Mouse (Mus musculus) myocyte (in vitro differentiated cells): Measurements from ENCODE around the gene Slc29a2. TPM values are rescaled to one million over a fixed set of nuclear protein-coding genes. Genes with fewer than 3 reads are reported as not detected.

Source experiments
- H3K27me3 ChIP-seq: one replicate; pipeline ENCODE4 v1.6.1; 2011; ENCODE audit not compliant: control insufficient read depth, insufficient read depth, insufficient read length
- H3K36me3 ChIP-seq: one replicate; pipeline ENCODE4 v1.6.1; 2011; ENCODE audit not compliant: control insufficient read depth, insufficient read depth
- H3K4me2 ChIP-seq: one replicate; pipeline ENCODE4 v1.6.1; 2011; ENCODE audit warnings: low read depth, control low read depth
- H3K4me3 ChIP-seq: one replicate; pipeline ENCODE4 v1.5.1; 2011; ENCODE audit warnings: mild to moderate bottlenecking, control low read depth, moderate library complexity
- H3K79me2 ChIP-seq: one replicate; pipeline ENCODE4 v1.6.1; 2011; ENCODE audit not compliant: control insufficient read depth, insufficient read depth
- H3ac ChIP-seq: one replicate; pipeline ENCODE4 v1.6.1; 2011; ENCODE audit not compliant: control insufficient read depth, insufficient read length
- CEBPB ChIP-seq: IDR thresholded peaks from 2 replicates; pipeline ENCODE4 v1.6.1; 2011; ENCODE audit warnings: mild to moderate bottlenecking, moderate library complexity; ENCODE audit not compliant: poor library complexity, insufficient read depth, severe bottlenecking
- E2F4 ChIP-seq: IDR thresholded peaks from one replicate; pipeline ENCODE4 v1.6.1; 2011; ENCODE audit warnings: mild to moderate bottlenecking, control low read depth, moderate library complexity; ENCODE audit not compliant: insufficient read depth
- MAX ChIP-seq: IDR thresholded peaks from one replicate; pipeline ENCODE4 v1.6.1; 2011; ENCODE audit warnings: low read depth, mild to moderate bottlenecking, control low read depth
- MYOD1 ChIP-seq, 3 experiments: IDR thresholded peaks; one replicate each; pipeline ENCODE4 v1.6.1; 2011; ENCODE audit warnings: control low read depth in 2 of 3, low read depth in 2 of 3, mild to moderate bottlenecking in 2 of 3, moderate library complexity in 1 of 3; ENCODE audit not compliant: insufficient read length in 2 of 3, control insufficient read depth in 1 of 3
- MYOG ChIP-seq, 3 experiments: IDR thresholded peaks; one replicate each; pipeline ENCODE4 v1.6.1; 2011; ENCODE audit warnings: control low read depth in 2 of 3, low read depth in 2 of 3, mild to moderate bottlenecking in 2 of 3; ENCODE audit not compliant: insufficient read length in 2 of 3, control insufficient read depth in 1 of 3, insufficient read depth in 1 of 3
- POLR2A ChIP-seq: IDR thresholded peaks from one replicate; pipeline ENCODE4 v1.6.1; 2011; ENCODE audit warnings: low read depth, mild to moderate bottlenecking, control low read depth, moderate library complexity; ENCODE audit not compliant: insufficient read length
- POLR2AphosphoS2 ChIP-seq: IDR thresholded peaks from one replicate; pipeline ENCODE4 v1.6.1; 2011; ENCODE audit warnings: low read depth, control low read depth; ENCODE audit not compliant: insufficient read length
- REST ChIP-seq: IDR thresholded peaks from one replicate; pipeline ENCODE4 v1.6.1; 2011; ENCODE audit warnings: mild to moderate bottlenecking, control low read depth, moderate library complexity; ENCODE audit not compliant: insufficient read depth, insufficient read length
- SRF ChIP-seq: IDR thresholded peaks from one replicate; pipeline ENCODE4 v1.6.1; 2011; ENCODE audit warnings: low read depth; ENCODE audit not compliant: control insufficient read depth, insufficient read length
- TCF12 ChIP-seq: IDR thresholded peaks from one replicate; pipeline ENCODE4 v1.6.1; 2011; ENCODE audit warnings: mild to moderate bottlenecking, control low read depth; ENCODE audit not compliant: poor library complexity, insufficient read depth, severe bottlenecking
- TCF3 ChIP-seq: IDR thresholded peaks from one replicate; pipeline ENCODE4 v1.6.1; 2011; ENCODE audit warnings: low read depth, control low read depth; ENCODE audit not compliant: insufficient read length
- USF1 ChIP-seq: IDR thresholded peaks from one replicate; pipeline ENCODE4 v1.6.1; 2011; ENCODE audit warnings: low read depth, mild to moderate bottlenecking, control low read depth, moderate library complexity
- polyA plus RNA-seq: library from polyadenylated mRNA; unstranded; fragments of >200 nt; fragmentation: generic; extraction: Trizol; gene quantifications from one replicate; pipeline ENCODE4 v1.2.1, GENCODE M21; 2012; ENCODE audit warnings: missing spikeins

Slc29a2 gene
- polyA plus RNA-seq, 1 experiment = 8.7 TPM

- no peaks in the 10 kb centered on the region for H3K27me3 ChIP-seq
These were observed 48.8 kb downstream of the Slc29a2 start for GRCm38 (mm10) chr19:5072389-5073019.

DNA sequence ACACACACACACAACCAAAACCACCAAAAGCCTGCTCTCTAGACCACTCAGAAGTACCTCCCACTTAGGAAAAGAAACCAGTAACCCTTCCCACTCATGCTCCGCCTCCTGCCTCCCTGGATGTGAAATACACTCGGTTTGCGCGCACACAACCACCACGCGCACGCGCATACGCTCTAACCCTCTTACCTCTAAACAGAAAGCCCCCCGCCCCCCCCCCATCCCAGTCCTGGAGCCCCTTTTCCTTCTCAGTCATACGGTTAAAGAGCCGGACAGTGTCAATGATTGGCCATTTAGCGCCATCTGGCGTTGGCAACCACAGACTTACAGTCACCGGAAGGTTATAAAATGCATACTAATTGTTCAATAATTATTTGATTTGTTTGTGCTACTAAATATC is 49.4 kb downstream of the Slc29a2 start:
- no peak overlapping the region for H3ac ChIP-seq
- H3K4me2 ChIP-seq = peak overlapping the region; percentile 97
- no peaks in the 10 kb centered on the region for H3K79me2 ChIP-seq
- no peak for TF ChIP-seq USF1
- no peak for TF ChIP-seq TCF12
- TF ChIP-seq MAX = no peak
- TF ChIP-seq POLR2AphosphoS2 = no peak
- no peak for TF ChIP-seq POLR2A
- no peak for TF ChIP-seq E2F4
- no peak for TF ChIP-seq SRF
- no peak for TF ChIP-seq CEBPB
- no peak for TF ChIP-seq MYOG (IDR thresholded peaks at IDR 0.05; ENCODE audit: control insufficient read depth in 1 of 3, insufficient read depth in 1 of 3, insufficient read length in 2 of 3, low read depth in 2 of 3)
- TF ChIP-seq MYOD1 (IDR thresholded peaks at IDR 0.05; ENCODE audit: control insufficient read depth in 1 of 3, insufficient read length in 2 of 3, low read depth in 2 of 3) = no peak
- TF ChIP-seq REST = no peak
- no peak for TF ChIP-seq TCF3
- H3K27me3 ChIP-seq = no peaks in the 10 kb centered on the region
- H3K4me3 ChIP-seq = peak overlapping the region; percentile 29
- H3K36me3 ChIP-seq = no peaks in the 10 kb centered on the region

More at GRCm38 (mm10) chr19:5072389-5073019, 48.8 kb downstream of the Slc29a2 start:
- H3K79me2 ChIP-seq = no peaks in the 10 kb centered on the region
- no peaks in the 10 kb centered on the region for H3K36me3 ChIP-seq
- H3K4me2 ChIP-seq = peak overlapping the region; percentile 97
- TF ChIP-seq MYOD1 (IDR thresholded peaks at IDR 0.05; ENCODE audit: control insufficient read depth in 1 of 3, insufficient read length in 2 of 3, low read depth in 2 of 3) = no peak
- TF ChIP-seq USF1 = peak; percentile 51
- peak overlapping the region; percentile 29 for H3K4me3 ChIP-seq
- H3ac ChIP-seq = no peak overlapping the region

- Histone ChIP-seq H3K4me3 (peak overlapping the region; percentile 29), H3K27me3 (no peaks in the 10 kb centered on the region), H3K4me2 (peak overlapping the region; percentile 97), H3ac (no peak overlapping the region), H3K36me3 (no peaks in the 10 kb centered on the region), H3K79me2 (no peaks in the 10 kb centered on the region)
- TF ChIP-seq SRF = no peak
- no peak for TF ChIP-seq MYOD1 (IDR thresholded peaks at IDR 0.05; ENCODE audit: control insufficient read depth in 1 of 3, insufficient read length in 2 of 3, low read depth in 2 of 3)
- TF ChIP-seq REST = no peak
- TF ChIP-seq POLR2AphosphoS2 = no peak
- TF ChIP-seq USF1 = no peak
- no peak for TF ChIP-seq E2F4
- TF ChIP-seq TCF3 = no peak
- no peak for TF ChIP-seq TCF12
- no peak for TF ChIP-seq MAX
- TF ChIP-seq CEBPB = no peak
- no peak for TF ChIP-seq POLR2A
- TF ChIP-seq MYOG (IDR thresholded peaks at IDR 0.05; ENCODE audit: control insufficient read depth in 1 of 3, insufficient read depth in 1 of 3, insufficient read length in 2 of 3, low read depth in 2 of 3) = no peak
These were observed 49.9 kb downstream of the Slc29a2 start for GRCm38 (mm10) chr19:5073518-5073917.

DNA sequence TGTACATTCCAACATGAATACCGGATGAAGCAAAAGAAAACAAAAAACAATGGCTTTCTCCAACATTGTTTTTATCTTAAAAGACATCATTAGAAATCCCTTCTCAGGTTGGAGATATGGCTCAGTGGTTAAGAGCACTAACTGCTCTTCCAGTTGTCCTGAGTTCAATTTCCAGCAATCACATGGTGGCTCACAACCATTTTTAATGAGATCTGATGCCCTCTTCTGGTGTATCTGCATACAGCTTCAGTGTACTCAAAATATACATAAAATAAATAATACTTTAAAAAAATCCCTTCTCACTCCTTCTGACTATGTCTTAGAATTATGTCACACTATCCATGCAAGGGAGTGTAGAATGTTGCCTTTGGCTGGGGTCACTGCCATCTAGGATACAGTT is 55.6 kb downstream of the Slc29a2 start:
- Histone ChIP-seq H3ac (no peak overlapping the region), H3K4me3 (no peak overlapping the region), H3K4me2 (no peak overlapping the region), H3K79me2 (no peaks in the 10 kb centered on the region), H3K36me3 (no peaks in the 10 kb centered on the region), H3K27me3 (no peaks in the 10 kb centered on the region)
- TF ChIP-seq USF1 (peak; percentile 63), MAX (no peak), POLR2A (no peak), MYOG (IDR thresholded peaks at IDR 0.05; ENCODE audit: control insufficient read depth in 1 of 3, insufficient read depth in 1 of 3, insufficient read length in 2 of 3, low read depth in 2 of 3) (no peak)

Other genes with a start within 250 kb of the Slc29a2 start
- gene Rbm4, start 230.0 kb upstream of the Slc29a2 start, polyA plus RNA-seq = 66.4 TPM
- gene Gm21992, start 212.2 kb upstream of the Slc29a2 start, polyA plus RNA-seq = 8.1 TPM
- 46.8 TPM for gene Rbm14, start 212.2 kb upstream of the Slc29a2 start, polyA plus RNA-seq
- 40.4 TPM for gene Ccs, start 184.5 kb upstream of the Slc29a2 start, polyA plus RNA-seq
- gene Ccdc87, start 184.5 kb upstream of the Slc29a2 start, polyA plus RNA-seq = 0.04 TPM
- gene Ctsf, start 168.7 kb upstream of the Slc29a2 start, polyA plus RNA-seq = 6.6 TPM
- gene Actn3, start 146.0 kb upstream of the Slc29a2 start, polyA plus RNA-seq = 418 TPM
- 9.3 TPM for gene Zdhhc24, start 145.2 kb upstream of the Slc29a2 start, polyA plus RNA-seq
- gene Bbs1, start 117.2 kb upstream of the Slc29a2 start, polyA plus RNA-seq = 3.6 TPM
- 71.6 TPM for gene Dpp3, start 95.6 kb upstream of the Slc29a2 start, polyA plus RNA-seq
- gene Peli3, start 80.7 kb upstream of the Slc29a2 start, polyA plus RNA-seq = 0.49 TPM
- 62.6 TPM for gene Mrpl11, start 61.7 kb upstream of the Slc29a2 start, polyA plus RNA-seq
- gene Npas4, start 33.5 kb upstream of the Slc29a2 start, polyA plus RNA-seq = 0.02 TPM
- 46.7 TPM for gene B4gat1, start 15.0 kb downstream of the Slc29a2 start, polyA plus RNA-seq
- gene AC124502.3, start 15.0 kb downstream of the Slc29a2 start, polyA plus RNA-seq = 1.6 TPM
- gene Brms1, start 17.5 kb downstream of the Slc29a2 start, polyA plus RNA-seq = 45.8 TPM
- gene Rin1, start 26.6 kb downstream of the Slc29a2 start, polyA plus RNA-seq = 63.9 TPM
- gene Cd248, start 44.2 kb downstream of the Slc29a2 start, polyA plus RNA-seq = 10.4 TPM
- gene Tmem151a, start 61.7 kb downstream of the Slc29a2 start, polyA plus RNA-seq = 10.1 TPM
- 115 TPM for gene Yif1a, start 64.7 kb downstream of the Slc29a2 start, polyA plus RNA-seq
- 1.6 TPM for gene Cnih2, start 74.7 kb downstream of the Slc29a2 start, polyA plus RNA-seq
- 203 TPM for gene Rab1b, start 83.2 kb downstream of the Slc29a2 start, polyA plus RNA-seq
- gene Klc2, start 94.7 kb downstream of the Slc29a2 start, polyA plus RNA-seq = 56.7 TPM
- 6.5 TPM for gene Pacs1, start 249.3 kb downstream of the Slc29a2 start, polyA plus RNA-seq